Mouse (Mus musculus): ENCODE results near the gene Lrmda. TPM values are rescaled to one million over a fixed set of nuclear protein-coding genes. Genes with fewer than 3 reads are reported as not detected.

Lrmda gene
- polyA plus RNA-seq, 1 experiment from 2014 or later, result 0.22 TPM

GRCm38 (mm10) chr14:21986733-21987659 is 32.5 kb upstream of the Lrmda start:
- Histone ChIP-seq H3K4me2 (peak overlapping the region; percentile 93), H3K4me1 (peaks cover 71% of the 10 kb centered on the region), H3K4me3 (replicated peaks) (peak overlapping the region; percentile 80), H3K27me3 (peaks cover 81% of the 10 kb centered on the region), H3K36me3 (replicated peaks) (no peaks in the 10 kb centered on the region), H3K9me3 (no peaks in the 10 kb centered on the region), H3K27ac (peak overlapping the region; percentile 95), H3K9ac (peak overlapping the region; percentile 90)
- ATAC-seq (ENCODE audit: low FRiP score), result peak; percentile 2; the same call in 1 of the 2 replicates
- under 1% methylated on average over 43 of the region's 61 CpGs for WGBS

- H3K4me3 ChIP-seq (replicated peaks), result peak overlapping the region; percentile 80
- peaks cover 68% of the 10 kb centered on the region for H3K4me1 ChIP-seq
- peaks cover 79% of the 10 kb centered on the region for H3K27me3 ChIP-seq
- H3K9me3 ChIP-seq, result no peaks in the 10 kb centered on the region
- H3K27ac ChIP-seq, result peak overlapping the region; percentile 95
- WGBS, result under 1% methylated on average over 71 of the region's 74 CpGs
- peak; percentile 83 for ATAC-seq (ENCODE audit: low FRiP score)
- peak overlapping the region; percentile 93 for H3K4me2 ChIP-seq
- peak overlapping the region; percentile 90 for H3K9ac ChIP-seq
- no peaks in the 10 kb centered on the region for H3K36me3 ChIP-seq (replicated peaks)
Measured at GRCm38 (mm10) chr14:21987660-21988576, 31.6 kb upstream of the Lrmda start.

GRCm38 (mm10) chr14:21988577-21989290 is 30.8 kb upstream of the Lrmda start:
- Histone ChIP-seq H3K4me1 (peaks cover 68% of the 10 kb centered on the region), H3K4me2 (peak overlapping the region; percentile 93), H3K9me3 (no peaks in the 10 kb centered on the region), H3K9ac (peak overlapping the region; percentile 90; the same call in 1 of the 2 replicates), H3K27ac (peak overlapping the region; percentile 86), H3K27me3 (peaks cover 80% of the 10 kb centered on the region), H3K4me3 (replicated peaks) (peak overlapping the region; percentile 80), H3K36me3 (replicated peaks) (no peaks in the 10 kb centered on the region)
- 0% methylated on average over 24 of the region's 26 CpGs for WGBS
- 0 out of 2 replicates have a peak, but pooled peaks have one; percentile 3 for ATAC-seq (ENCODE audit: low FRiP score)

- peak within 1 kb of the TSS; percentile 86 for H3K27ac ChIP-seq
- H3K4me1 ChIP-seq, result peaks cover 75% of the 10 kb centered on the region
- H3K4me3 ChIP-seq (replicated peaks), result peak within 1 kb of the TSS; percentile 80
- peaks cover 86% of the 10 kb centered on the region for H3K27me3 ChIP-seq
- no peak for ATAC-seq (ENCODE audit: low FRiP score)
- peak within 1 kb of the TSS; percentile 90 for H3K9ac ChIP-seq
- peak within 1 kb of the TSS; percentile 93 for H3K4me2 ChIP-seq
- H3K9me3 ChIP-seq, result no peaks in the 10 kb centered on the region
- no peaks in the 10 kb centered on the region for H3K36me3 ChIP-seq (replicated peaks)
- WGBS, result under 1% methylated on average over 37 of the region's 37 CpGs
Measured at GRCm38 (mm10) chr14:21989291-21989913, 30.1 kb upstream of the Lrmda start, which contains the start of gene Zfp503. TSS of gene Zfp503 (minus strand) at chr14:21989601.

- H3K27me3 ChIP-seq, result peaks cover 85% of the 10 kb centered on the region
- H3K27ac ChIP-seq, result peak overlapping the region; percentile 86
- ATAC-seq (ENCODE audit: low FRiP score), result no peak
- peaks cover 76% of the 10 kb centered on the region for H3K4me1 ChIP-seq
- peak overlapping the region; percentile 80 for H3K4me3 ChIP-seq (replicated peaks)
- peak overlapping the region; percentile 90 for H3K9ac ChIP-seq
- H3K9me3 ChIP-seq, result no peaks in the 10 kb centered on the region
- 1% methylated on average over 31 of the region's 31 CpGs for WGBS
- H3K36me3 ChIP-seq (replicated peaks), result no peaks in the 10 kb centered on the region
- H3K4me2 ChIP-seq, result peak overlapping the region; percentile 93
Measured at GRCm38 (mm10) chr14:21990321-21991021, 29.0 kb upstream of the Lrmda start.

- H3K9ac ChIP-seq, result 0 out of 2 replicates have a peak overlapping the region, but pooled peaks have one; percentile 25
- peaks cover 68% of the 10 kb centered on the region for H3K4me1 ChIP-seq
- H3K9me3 ChIP-seq, result no peaks in the 10 kb centered on the region
- peaks cover 84% of the 10 kb centered on the region for H3K27me3 ChIP-seq
- peak overlapping the region; percentile 93 for H3K4me2 ChIP-seq
- no peak for ATAC-seq (ENCODE audit: low FRiP score)
- no peaks in the 10 kb centered on the region for H3K36me3 ChIP-seq (replicated peaks)
- peak overlapping the region; percentile 69 for H3K27ac ChIP-seq
- under 1% methylated on average over 26 of the region's 26 CpGs for WGBS
- peak overlapping the region; percentile 80 for H3K4me3 ChIP-seq (replicated peaks)
Measured at GRCm38 (mm10) chr14:21991251-21991780, 28.2 kb upstream of the Lrmda start.

GRCm38 (mm10) chr14:21991856-21992255 is 27.7 kb upstream of the Lrmda start:
- H3K9me3 ChIP-seq, result no peaks in the 10 kb centered on the region
- no peaks in the 10 kb centered on the region for H3K36me3 ChIP-seq (replicated peaks)
- peaks cover 63% of the 10 kb centered on the region for H3K4me1 ChIP-seq
- H3K4me3 ChIP-seq (replicated peaks), result 0 out of 2 replicates have a peak overlapping the region, but pooled peaks have one; percentile 80
- 10% methylated on average over 5 of the region's 5 CpGs for WGBS
- H3K9ac ChIP-seq, result no peak overlapping the region
- H3K27ac ChIP-seq, result no peak overlapping the region
- peaks cover 84% of the 10 kb centered on the region for H3K27me3 ChIP-seq
- no peak for ATAC-seq (ENCODE audit: low FRiP score)
- H3K4me2 ChIP-seq, result peak overlapping the region; percentile 93

- Histone ChIP-seq H3K27me3 (peaks cover 84% of the 10 kb centered on the region), H3K9me3 (no peaks in the 10 kb centered on the region), H3K4me1 (peaks cover 61% of the 10 kb centered on the region), H3K36me3 (replicated peaks) (no peaks in the 10 kb centered on the region), H3K4me2 (peak overlapping the region; percentile 93), H3K27ac (no peak overlapping the region), H3K4me3 (replicated peaks) (0 out of 2 replicates have a peak overlapping the region, but pooled peaks have one; percentile 1), H3K9ac (no peak overlapping the region)
- WGBS, result 32% methylated on average over 4 of the region's 4 CpGs
- no peak for ATAC-seq (ENCODE audit: low FRiP score)
Measured at GRCm38 (mm10) chr14:21992321-21992885, 27.1 kb upstream of the Lrmda start.

- H3K9me3 ChIP-seq, result no peaks in the 10 kb centered on the region
- H3K9ac ChIP-seq, result no peak overlapping the region
- WGBS, result 11% methylated on average over 14 of the region's 14 CpGs
- peak overlapping the region; percentile 49 for H3K4me3 ChIP-seq (replicated peaks)
- no peak for ATAC-seq (ENCODE audit: low FRiP score)
- peaks cover 61% of the 10 kb centered on the region for H3K4me1 ChIP-seq
- H3K27ac ChIP-seq, result 0 out of 2 replicates have a peak overlapping the region, but pooled peaks have one; percentile 15
- H3K4me2 ChIP-seq, result peak overlapping the region; percentile 72
- peaks cover 85% of the 10 kb centered on the region for H3K27me3 ChIP-seq
- no peaks in the 10 kb centered on the region for H3K36me3 ChIP-seq (replicated peaks)
Measured at GRCm38 (mm10) chr14:21993251-21994060, 26.1 kb upstream of the Lrmda start.
